Comparison of ENCODE assay signal across 27 mouse cellular contexts in genomic region chr15:101714356-101714755, GRCm38 (mm10). TPM values are rescaled to one million over a fixed set of nuclear protein-coding genes. Genes with fewer than 3 reads are reported as not detected.
DNase-seq lines count a peak whose midpoint lies in the region; ATAC-seq lines count a peak whose summit lies in the region.
"Had no signal": no experiment of that assay in that cellular context is flagged by ENCODE, and none has a peak within 500 bp of the region (broad histone marks: within the 10 kb centered on the region; RNA-seq: fewer than 3 reads in every experiment).

No protein-coding gene starts in this region.

- no peak for ATAC-seq in embryonic facial prominence, embryonic 15.5 days (ENCODE audit: insufficient number of reproducible peaks, low FRiP score, low TSS enrichment, low read depth)
- no peak for ATAC-seq in erythroblast, adult 5-6 weeks (replicated peaks; ENCODE audit: low FRiP score, poor library complexity, severe bottlenecking)
- ATAC-seq: activated CD4-positive, CD25-positive, alpha-beta regulatory T cell, adult 4 months; forebrain, embryonic 13.5 days; forebrain, postnatal 0 days; hindbrain, embryonic 16.5 days; Patski had no signal

- H3K27me3 ChIP-seq in embryonic facial prominence, embryonic 15.5 days = no peaks in the 10 kb centered on the region
- H3K27me3 ChIP-seq: forebrain, embryonic 13.5 days; hindbrain, embryonic 12.5 days; Patski had no signal

- H3K9me3 ChIP-seq in embryonic facial prominence, embryonic 15.5 days (replicated peaks) = no peaks in the 10 kb centered on the region
- H3K9me3 ChIP-seq: forebrain, embryonic 13.5 days; heart, embryonic 10.5 days; hindbrain, embryonic 12.5 days had no signal

- no peaks in the 10 kb centered on the region for H3K36me3 ChIP-seq in embryonic facial prominence, embryonic 15.5 days
- H3K36me3 ChIP-seq: heart, embryonic 10.5 days; hindbrain, embryonic 12.5 days had no signal

- H3K4me3 ChIP-seq in embryonic facial prominence, embryonic 15.5 days (replicated peaks) = no peak overlapping the region
- H3K4me3 ChIP-seq: forebrain, embryonic 13.5 days; gastrocnemius, adult 2 months; heart, embryonic 10.5 days; hindbrain, embryonic 12.5 days had no signal

- peak; percentile 23 to 38 for DNase-seq in lung, adult 18-20 months
- DNase-seq in lung, postnatal 4 days = no peak
- peak; percentile 79 for DNase-seq in urinary bladder, postnatal 14 days (ENCODE audit: low spot score)
- no peak for DNase-seq in urinary bladder, postnatal 10 days (ENCODE audit: low spot score)
- DNase-seq in urinary bladder, postnatal 36 days (ENCODE audit: low spot score in 2 of 2) = peak; percentile 69 to 78
- DNase-seq in liver = no peak
- DNase-seq: adrenal gland, postnatal 14 days; cerebellum, adult 11-12 months; cerebellum, adult 9-10 months; forebrain, postnatal 0 days; gastrocnemius, adult 2 months; gastrocnemius, postnatal 25 days; heart, postnatal 10 days; heart, postnatal 4 days had no signal

- H3K4me1 ChIP-seq in embryonic facial prominence, embryonic 15.5 days = peaks cover 32% of the 10 kb centered on the region
- H3K4me1 ChIP-seq: forebrain, embryonic 13.5 days; heart, embryonic 10.5 days; hindbrain, embryonic 12.5 days had no signal

- no peak overlapping the region for H3K4me2 ChIP-seq in embryonic facial prominence, embryonic 15.5 days (replicated peaks)
- H3K4me2 ChIP-seq: forebrain, embryonic 13.5 days; hindbrain, embryonic 12.5 days had no signal

- H3K9ac ChIP-seq in embryonic facial prominence, embryonic 15.5 days = no peak overlapping the region
- H3K9ac ChIP-seq: forebrain, embryonic 13.5 days; forebrain, postnatal 0 days; hindbrain, embryonic 12.5 days had no signal

- peak overlapping the region; percentile 76 for H3K27ac ChIP-seq in embryonic facial prominence, embryonic 15.5 days (replicated peaks)
- H3K27ac ChIP-seq: forebrain, embryonic 13.5 days; gastrocnemius, adult 2 months; heart, embryonic 10.5 days; hindbrain, embryonic 12.5 days had no signal

- 60% methylated on average over 5 of the region's 5 CpGs for WGBS in embryonic facial prominence, embryonic 15.5 days

RNA-seq across cellular contexts. Expression of gene Krt5, which starts 1.7 kb away (rescaled TPM):
- 867 and 987 TPM in 2 replicates for polyA plus RNA-seq in embryonic facial prominence, embryonic 15.5 days (2015; fragmentation: Nextera tagmentation; extraction: Ambion mirVana)
- total RNA-seq in erythroblast, adult 5-6 weeks (2015; ENCODE audit: low replicate concordance) = not detected in 2 replicates
- total RNA-seq in erythroblast, adult 5-6 weeks (2017; ENCODE audit: low replicate concordance) = not detected in 2 replicates
- total RNA-seq: adrenal gland, adult 18-20 months; adrenal gland, postnatal 14 days; CH12.LX; forebrain, postnatal 0 days; gastrocnemius, adult 2 months; gastrocnemius, postnatal 25 days; granulocyte monocyte progenitor cell, adult 5-6 weeks; heart, postnatal 10 days; heart, postnatal 4 days had no signal
- polyA plus RNA-seq: activated CD4-positive, CD25-positive, alpha-beta regulatory T cell, adult 4 months; cortical plate, adult 2 months; forebrain, postnatal 0 days; heart, embryonic 14.5 days had no signal

RNA-seq across cellular contexts. Expression of gene Krt6a, which starts 20.2 kb away (rescaled TPM):
- 310 and 324 TPM in 2 replicates for polyA plus RNA-seq in embryonic facial prominence, embryonic 15.5 days (2015; fragmentation: Nextera tagmentation; extraction: Ambion mirVana)
- not detected in 2 replicates for total RNA-seq in erythroblast, adult 5-6 weeks (2015; ENCODE audit: low replicate concordance)
- not detected in 2 replicates for total RNA-seq in erythroblast, adult 5-6 weeks (2017; ENCODE audit: low replicate concordance)
- total RNA-seq: adrenal gland, adult 18-20 months; adrenal gland, postnatal 14 days; CH12.LX; forebrain, postnatal 0 days; gastrocnemius, adult 2 months; gastrocnemius, postnatal 25 days; granulocyte monocyte progenitor cell, adult 5-6 weeks; heart, postnatal 10 days; heart, postnatal 4 days had no signal
- polyA plus RNA-seq: activated CD4-positive, CD25-positive, alpha-beta regulatory T cell, adult 4 months; cortical plate, adult 2 months; forebrain, embryonic 13.5 days; forebrain, postnatal 0 days; heart, embryonic 14.5 days; hindbrain, embryonic 12.5 days; Patski had no signal

RNA-seq across cellular contexts. Expression of gene Krt71, which starts 28.6 kb away (rescaled TPM):
- 101 and 197 TPM in 2 replicates for polyA plus RNA-seq in embryonic facial prominence, embryonic 15.5 days (2015; fragmentation: Nextera tagmentation; extraction: Ambion mirVana)
- not detected in 2 replicates for total RNA-seq in erythroblast, adult 5-6 weeks (2015; ENCODE audit: low replicate concordance)
- total RNA-seq in erythroblast, adult 5-6 weeks (2017; ENCODE audit: low replicate concordance) = 0.14 TPM in 1 of 2 replicates, not detected in the other
- total RNA-seq: adrenal gland, adult 18-20 months; adrenal gland, postnatal 14 days; CH12.LX; gastrocnemius, adult 2 months; gastrocnemius, postnatal 25 days; granulocyte monocyte progenitor cell, adult 5-6 weeks; heart, postnatal 10 days; heart, postnatal 4 days had no signal
- polyA plus RNA-seq: activated CD4-positive, CD25-positive, alpha-beta regulatory T cell, adult 4 months; cortical plate, adult 2 months; forebrain, embryonic 13.5 days; forebrain, postnatal 0 days; heart, embryonic 10.5 days; heart, embryonic 14.5 days; hindbrain, embryonic 12.5 days; Patski had no signal

RNA-seq across cellular contexts. Expression of gene Krt6b, which starts 34.3 kb away (rescaled TPM):
- polyA plus RNA-seq in embryonic facial prominence, embryonic 15.5 days (2015; fragmentation: Nextera tagmentation; extraction: Ambion mirVana) = 8.2 and 9.1 TPM in 2 replicates
- not detected in 2 replicates for total RNA-seq in erythroblast, adult 5-6 weeks (2015; ENCODE audit: low replicate concordance)
- not detected in 2 replicates for total RNA-seq in erythroblast, adult 5-6 weeks (2017; ENCODE audit: low replicate concordance)
- total RNA-seq: adrenal gland, adult 18-20 months; adrenal gland, postnatal 14 days; CH12.LX; forebrain, postnatal 0 days; gastrocnemius, adult 2 months; gastrocnemius, postnatal 25 days; granulocyte monocyte progenitor cell, adult 5-6 weeks had no signal
- polyA plus RNA-seq: cortical plate, adult 2 months; forebrain, embryonic 13.5 days; forebrain, postnatal 0 days; heart, embryonic 10.5 days; heart, embryonic 14.5 days; hindbrain, embryonic 12.5 days; hindbrain, embryonic 16.5 days; Patski had no signal

Comparison
In these comparisons a context has a peak if more than half of its experiments do, and no peak if none do; other contexts are left out.
1. DNase-seq: peak in lung, adult 18-20 months (2 of 2), urinary bladder, postnatal 14 days (single experiment) and urinary bladder, postnatal 36 days (2 of 2); none in lung, postnatal 4 days (0 of 2), urinary bladder, postnatal 10 days (single experiment) and liver (single experiment).